Mouse (Mus musculus) CH12.LX (cell line): Measurements from ENCODE around the gene Pigk. TPM values are rescaled to one million over a fixed set of nuclear protein-coding genes. Genes with fewer than 3 reads are reported as not detected.

Source experiments
- DNase-seq: peaks from one replicate; pipeline ENCODE4 v3.0.0-alpha.2; 2013; ENCODE audit errors: extremely low read depth
- H3K27ac ChIP-seq: 2 replicates; pipeline ENCODE4 v1.5.1; 2012; ENCODE audit warnings: low read depth, mild to moderate bottlenecking, control low read depth, moderate library complexity; ENCODE audit not compliant: insufficient read depth
- H3K27me3 ChIP-seq: replicated peaks from 2 replicates; pipeline ENCODE3; 2012; ENCODE audit warnings: inconsistent platforms
- H3K36me3 ChIP-seq, 2 experiments: replicated peaks in 1 of 2; 2 replicates each; pipeline versions ENCODE3 to v1.6.1; 2012; ENCODE audit warnings: inconsistent platforms in 1 of 2, low read length in 1 of 2, mild to moderate bottlenecking in 1 of 2, mixed read lengths in 1 of 2, moderate library complexity in 1 of 2; ENCODE audit not compliant: control insufficient read depth in 1 of 2, insufficient read depth in 1 of 2
- H3K4me1 ChIP-seq, 2 experiments: 2 replicates each; pipeline ENCODE4 v1.6.1; 2012; ENCODE audit warnings: inconsistent platforms in 1 of 2, moderate library complexity in 1 of 2; ENCODE audit not compliant: insufficient read depth in 2 of 2, control insufficient read depth in 1 of 2
- H3K4me2 ChIP-seq: 2 replicates; pipeline ENCODE4 v1.6.1; 2012; ENCODE audit warnings: low read depth, mild to moderate bottlenecking, control low read depth; ENCODE audit not compliant: poor library complexity, insufficient read depth, severe bottlenecking
- H3K4me3 ChIP-seq, 3 experiments: fragments of 150-350 bp in 1 of 3; sonication (generic) in 1 of 3; replicated peaks in 1 of 3; 2 replicates each; pipeline versions ENCODE3 to v1.5.1; 2011 to 2012; ENCODE audit warnings: low read depth in 2 of 3, low read length in 2 of 3, mild to moderate bottlenecking in 2 of 3, moderate library complexity in 2 of 3, control low read depth in 1 of 3, improper control_type of control experiment in 1 of 3, inconsistent platforms in 1 of 3, mixed read lengths in 1 of 3; ENCODE audit not compliant: poor library complexity in 1 of 3
- H3K79me2 ChIP-seq: replicated peaks from 2 replicates; pipeline ENCODE4 v1.6.1; 2012; ENCODE audit warnings: mild to moderate bottlenecking, moderate library complexity; ENCODE audit not compliant: control insufficient read depth, poor library complexity, insufficient read depth, severe bottlenecking; ENCODE audit errors: extremely low read depth
- H3K9ac ChIP-seq: 2 replicates; pipeline ENCODE4 v1.6.1; 2012; ENCODE audit warnings: low read depth, mild to moderate bottlenecking, control low read depth, moderate library complexity; ENCODE audit not compliant: insufficient read depth
- H3K9me3 ChIP-seq: replicated peaks from 2 replicates; pipeline ENCODE3; 2012; ENCODE audit warnings: low read length, inconsistent platforms, mixed read lengths
- BHLHE40 ChIP-seq: IDR thresholded peaks from 2 replicates; pipeline ENCODE4 v1.6.1; 2011; ENCODE audit warnings: mild to moderate bottlenecking, low read depth, low read length, improper control_type of control experiment
- CHD2 ChIP-seq: IDR thresholded peaks from 2 replicates; pipeline ENCODE4 v1.6.1; 2011; ENCODE audit warnings: low read length, improper control_type of control experiment
- CTCF ChIP-seq, 2 experiments: IDR thresholded peaks in 1 of 2; conservative IDR thresholded peaks in 1 of 2; 2 replicates each; pipeline ENCODE4 v1.5.1; 2011 to 2012; ENCODE audit warnings: low read depth in 2 of 2, low read length in 2 of 2, improper control_type of control experiment in 1 of 2, inconsistent platforms in 1 of 2, mild to moderate bottlenecking in 1 of 2, moderate library complexity in 1 of 2
- E2F4 ChIP-seq: IDR thresholded peaks from 2 replicates; pipeline ENCODE4 v1.6.1; 2011; ENCODE audit warnings: low read depth, low read length, improper control_type of control experiment; ENCODE audit not compliant: insufficient replicate concordance
- EP300 ChIP-seq: IDR thresholded peaks from 2 replicates; pipeline ENCODE4 v1.6.1; 2011; ENCODE audit warnings: low read length, improper control_type of control experiment
- GABPA ChIP-seq: IDR thresholded peaks from 2 replicates; pipeline ENCODE4 v1.6.1; 2012; ENCODE audit warnings: low read depth, low read length, improper control_type of control experiment, inconsistent platforms; ENCODE audit not compliant: insufficient replicate concordance
- HCFC1 ChIP-seq: IDR thresholded peaks from 2 replicates; pipeline ENCODE4 v1.6.1; 2012; ENCODE audit warnings: low read depth, mild to moderate bottlenecking, inconsistent platforms, low read length, improper control_type of control experiment
- IRF4 ChIP-seq: IDR thresholded peaks from 2 replicates; pipeline ENCODE4 v1.6.1; 2014; ENCODE audit warnings: low read depth, mild to moderate bottlenecking, inconsistent platforms, low read length, improper control_type of control experiment
- JUN ChIP-seq: IDR thresholded peaks from 2 replicates; pipeline ENCODE4 v1.6.1; 2011; ENCODE audit warnings: low read depth, mild to moderate bottlenecking, low read length, improper control_type of control experiment, moderate library complexity; ENCODE audit not compliant: insufficient read depth
- JUND ChIP-seq: conservative IDR thresholded peaks from 2 replicates; pipeline ENCODE4 v1.6.1; 2011; ENCODE audit warnings: low read depth, low read length, improper control_type of control experiment
- KAT2A ChIP-seq: IDR thresholded peaks from 2 replicates; pipeline ENCODE4 v1.6.1; 2012; ENCODE audit warnings: low read length, improper control_type of control experiment, inconsistent platforms; ENCODE audit not compliant: insufficient replicate concordance
- MAX ChIP-seq: IDR thresholded peaks from 2 replicates; pipeline ENCODE4 v1.6.1; 2011; ENCODE audit warnings: low read length, improper control_type of control experiment
- MAZ ChIP-seq: IDR thresholded peaks from 2 replicates; pipeline ENCODE4 v1.6.1; 2012; ENCODE audit warnings: low read depth, mild to moderate bottlenecking, inconsistent platforms, low read length, improper control_type of control experiment, moderate library complexity
- MEF2A ChIP-seq: IDR thresholded peaks from 2 replicates; pipeline ENCODE4 v1.6.1; 2014; ENCODE audit warnings: low read depth, mild to moderate bottlenecking, inconsistent platforms, low read length, improper control_type of control experiment, borderline replicate concordance
- MXI1 ChIP-seq: IDR thresholded peaks from 2 replicates; pipeline ENCODE4 v1.6.1; 2011; ENCODE audit warnings: mild to moderate bottlenecking, low read depth, low read length, improper control_type of control experiment
- NELFE ChIP-seq: IDR thresholded peaks from 2 replicates; pipeline ENCODE4 v1.6.1; 2011; ENCODE audit warnings: low read depth, low read length, improper control_type of control experiment
- POLR2AphosphoS2 ChIP-seq: IDR thresholded peaks from 2 replicates; pipeline ENCODE4 v1.6.1; 2011; ENCODE audit warnings: low read depth, low read length, improper control_type of control experiment
- SIN3A ChIP-seq: IDR thresholded peaks from 2 replicates; pipeline ENCODE4 v1.6.1; 2012; ENCODE audit warnings: low read length, improper control_type of control experiment, inconsistent platforms
- SMC3 ChIP-seq: IDR thresholded peaks from 2 replicates; pipeline ENCODE4 v1.6.1; 2011; ENCODE audit warnings: low read depth, low read length, improper control_type of control experiment
- TBP ChIP-seq: conservative IDR thresholded peaks from 2 replicates; pipeline ENCODE4 v1.6.1; 2011; ENCODE audit warnings: low read depth, low read length, improper control_type of control experiment
- UBTF ChIP-seq: IDR thresholded peaks from 2 replicates; pipeline ENCODE4 v1.6.1; 2012; ENCODE audit warnings: low read depth, mild to moderate bottlenecking, inconsistent platforms, low read length, improper control_type of control experiment, moderate library complexity
- USF1 ChIP-seq: IDR thresholded peaks from 2 replicates; pipeline ENCODE4 v1.6.1; 2014; ENCODE audit warnings: low read depth, mild to moderate bottlenecking, inconsistent platforms, low read length, improper control_type of control experiment
- ZC3H11A ChIP-seq: IDR thresholded peaks from 2 replicates; pipeline ENCODE4 v1.6.1; 2012; ENCODE audit warnings: low read depth, mild to moderate bottlenecking, inconsistent platforms, low read length, improper control_type of control experiment
- ZKSCAN1 ChIP-seq: IDR thresholded peaks from 2 replicates; pipeline ENCODE4 v1.6.1; 2012; ENCODE audit warnings: low read depth, inconsistent platforms, low read length, improper control_type of control experiment, borderline replicate concordance
- ZMIZ1 ChIP-seq: IDR thresholded peaks from 2 replicates; pipeline ENCODE4 v1.6.1; 2012; ENCODE audit warnings: low read depth, mild to moderate bottlenecking, inconsistent platforms, low read length, improper control_type of control experiment
- ZNF384 ChIP-seq: IDR thresholded peaks from 2 replicates; pipeline ENCODE4 v1.6.1; 2012; ENCODE audit warnings: low read depth, low read length, improper control_type of control experiment, inconsistent platforms
- dilution Hi-C: fragments of 300-500 bp; cut with MboI; formaldehyde crosslinking; loops from 2 replicates; pipeline ENCODE4 v1.14.3; 2020; ENCODE audit warnings: low sequenced_read_pairs; ENCODE audit not compliant: extremely low pct_unique_long_range_greater_than_20kb, extremely low pct_ligation_motif_present
- in situ Hi-C: fragments of 300-500 bp; cut with MboI; formaldehyde crosslinking; loops from 3 replicates; pipeline ENCODE4 v1.14.3; 2019; ENCODE audit warnings: low sequenced_read_pairs, low pct_ligation_motif_present, low pct_unique_long_range_greater_than_20kb, mixed read lengths
- polyA plus RNA-seq: library from polyadenylated mRNA; unstranded; fragments of >175 nt; gene quantifications from 2 replicates; pipeline ENCODE4 v1.2.1, GENCODE M21; 2012; ENCODE audit warnings: low read depth; ENCODE audit not compliant: insufficient read length
- total RNA-seq, 2 experiments: library from RNA; depleted of rRNA; stranded (reverse); fragments of 300-350 nt in 1 of 2; fragments of >200 nt in 1 of 2; gene quantifications; 2 replicates each; pipeline ENCODE4 v1.2.3; 2012 to 2014

Pigk gene
- total and polyA plus RNA-seq, 3 experiments: 56.4 to 79.3 (median 67.5) TPM

DNA sequence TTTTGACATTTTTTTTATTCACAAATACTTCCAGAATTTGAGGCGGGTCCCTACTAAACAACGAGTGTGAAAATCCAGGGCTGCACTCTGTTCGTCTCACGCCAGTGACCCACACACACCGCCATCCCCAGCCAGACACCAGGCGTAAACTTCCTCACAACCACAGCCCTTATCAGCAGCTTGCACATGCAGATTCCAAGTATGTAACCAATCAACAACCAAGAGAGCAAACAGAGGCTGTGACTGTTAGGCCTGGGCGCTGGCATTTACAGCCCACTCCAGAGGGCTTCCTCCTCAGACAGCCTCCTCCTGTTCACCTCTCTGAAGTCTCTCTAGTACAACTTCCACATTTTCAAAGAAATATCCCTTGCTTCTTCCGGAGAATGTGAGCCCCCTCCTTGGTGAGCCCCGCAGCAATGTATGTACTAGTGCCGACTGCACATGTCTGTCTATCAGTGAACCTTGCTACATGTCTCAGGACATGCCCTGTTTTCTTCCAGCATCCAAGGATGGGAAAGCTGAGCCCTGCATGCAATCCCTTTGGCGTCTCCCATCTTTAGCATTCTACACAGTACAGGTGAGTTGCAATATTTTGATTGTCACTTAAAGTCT is 265.7 kb downstream of the Pigk start:
- Histone ChIP-seq H3K9ac (no peak overlapping the region), H3K4me1 (peaks cover 0 to 5% of the 10 kb centered on the region in 2 experiments; a peak in 2 of 4 replicates), H3K36me3 (no peaks in the 10 kb centered on the region), H3K79me2 (no peaks in the 10 kb centered on the region), H3K27ac (no peak overlapping the region), H3K27me3 (peaks cover 2% of the 10 kb centered on the region), H3K4me2 (no peak overlapping the region), H3K4me3 (no peak overlapping the region), H3K9me3 (no peaks in the 10 kb centered on the region)
- in situ Hi-C loops (no loop called here), dilution Hi-C loops (no loop called here)
- TF ChIP-seq ZMIZ1: no peak
- no peak for TF ChIP-seq SMC3
- no peak for TF ChIP-seq POLR2AphosphoS2
- TF ChIP-seq BHLHE40: no peak
- TF ChIP-seq ZNF384: no peak
- no peak for TF ChIP-seq MAZ
- no peak for TF ChIP-seq CHD2
- TF ChIP-seq ZKSCAN1: no peak
- no peak for TF ChIP-seq USF1
- TF ChIP-seq UBTF: no peak
- no peak for TF ChIP-seq MXI1
- no peak for TF ChIP-seq KAT2A
- no peak for TF ChIP-seq HCFC1
- no peak for TF ChIP-seq MEF2A
- no peak for DNase-seq

DNA sequence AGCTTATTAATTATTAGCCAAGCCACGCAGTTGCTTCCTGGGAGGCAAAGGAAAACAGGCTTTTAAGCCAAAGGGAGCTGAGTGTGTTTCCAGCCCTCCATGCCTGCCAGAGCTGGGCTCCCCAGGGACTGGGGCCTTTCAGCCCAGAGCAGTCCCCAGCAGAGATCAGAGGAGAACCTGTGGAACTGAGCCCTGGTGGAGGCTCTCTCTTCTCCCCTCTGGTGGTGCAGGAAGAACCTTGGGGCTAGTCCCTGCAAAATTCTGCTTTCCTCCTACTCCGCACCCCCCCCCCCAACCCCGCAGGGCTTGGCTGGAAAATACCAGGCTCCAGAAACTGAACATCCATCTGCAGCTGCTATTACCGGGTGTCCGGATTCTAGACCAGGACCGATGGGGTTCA is 266.5 kb downstream of the Pigk start:
- Histone ChIP-seq H3K36me3 (no peaks in the 10 kb centered on the region), H3K4me1 (peaks cover 0 to 5% of the 10 kb centered on the region in 2 experiments; a peak in 2 of 4 replicates), H3K4me3 (no peak overlapping the region), H3K4me2 (no peak overlapping the region), H3K79me2 (no peaks in the 10 kb centered on the region), H3K27ac (no peak overlapping the region), H3K9ac (no peak overlapping the region), H3K27me3 (peaks cover 2% of the 10 kb centered on the region), H3K9me3 (no peaks in the 10 kb centered on the region)
- DNase-seq: no peak
- in situ Hi-C loops (no loop called here), dilution Hi-C loops (no loop called here)
- TF ChIP-seq E2F4: no peak
- no peak for TF ChIP-seq EP300
- TF ChIP-seq SIN3A: no peak
- TF ChIP-seq CTCF (conservative IDR thresholded peaks at IDR 0.05 in 1 of 2, IDR thresholded peaks at IDR 0.05 in 1 of 2; ENCODE audit: low read depth in 2 of 2, low read length in 2 of 2): no peak
- TF ChIP-seq GABPA: no peak
- TF ChIP-seq IRF4: no peak
- no peak for TF ChIP-seq ZC3H11A
- no peak for TF ChIP-seq JUND
- no peak for TF ChIP-seq ZNF384
- no peak for TF ChIP-seq KAT2A
- no peak for TF ChIP-seq TBP
- no peak for TF ChIP-seq NELFE
- TF ChIP-seq MAX: no peak
- no peak for TF ChIP-seq POLR2AphosphoS2
- TF ChIP-seq JUN: no peak
